Mouse (Mus musculus): ENCODE data around the gene Zscan4c.
"Not testable (repeated sequence)": the region's sequence is repeated elsewhere in the genome, so short reads cannot be mapped to it uniquely, and the experiment has no call there.

The Zscan4c gene

DNA sequence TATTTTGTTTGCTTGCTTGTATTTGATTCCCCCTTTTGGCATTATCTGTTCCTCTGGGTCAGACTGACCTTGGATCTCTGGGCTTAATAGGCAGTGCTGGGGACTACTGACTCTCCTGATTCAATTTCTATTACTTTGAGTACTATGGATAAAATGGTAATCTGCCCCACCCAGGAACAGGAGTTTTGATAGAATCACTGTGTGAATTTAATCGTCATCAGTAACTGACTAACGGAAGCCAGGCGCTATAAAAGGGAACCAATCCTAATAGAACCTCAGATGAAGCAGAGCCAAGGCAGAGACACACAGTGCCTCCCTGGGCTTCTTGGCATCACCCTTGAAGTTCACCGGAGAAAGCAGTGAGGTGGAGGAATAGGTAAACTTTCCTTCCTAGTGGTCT, at the start of gene Zscan4c:
TSS of gene Zscan4c (plus strand) at position 301 of the 400 bp plus-strand sequence.
- DNase-seq, result not testable (repeated sequence)

Data from kidney, postnatal 10 days (tissue).